Mouse (Mus musculus): ENCODE results near the gene Atp6v1e2.

DNA sequence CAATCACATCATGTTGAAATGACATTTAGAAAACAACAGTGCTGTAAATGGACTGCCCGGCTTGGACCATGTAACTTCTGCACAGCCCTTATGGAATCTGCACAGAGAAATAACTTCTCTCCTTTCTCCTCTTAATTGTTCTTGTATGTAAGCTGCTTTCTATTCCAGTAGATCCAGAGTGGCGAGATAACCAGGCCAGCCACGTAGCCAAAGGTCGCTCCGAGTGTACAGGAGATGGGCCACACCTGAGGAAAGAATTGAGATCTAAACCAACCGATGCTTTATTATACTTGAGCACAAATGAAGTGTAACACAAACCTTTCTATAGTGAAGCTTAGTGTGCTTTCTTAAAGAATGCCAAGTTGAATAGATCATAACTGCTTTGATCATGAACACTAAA is 49.6 kb upstream of the Atp6v1e2 start:
- TF ChIP-seq CTCF (conservative IDR thresholded peaks at IDR 0.05; ENCODE audit: insufficient read depth, insufficient read length, low read depth, low read length) (no peak), POLR2A (IDR thresholded peaks at IDR 0.05; ENCODE audit: low read depth, low read length) (no peak)
